Mouse (Mus musculus) cerebellum, adult 2 months (tissue): ENCODE data around the gene Nav3.

Source experiments
- CTCF ChIP-seq: fragments of 200-500 bp; IDR thresholded peaks from 2 replicates; pipeline ENCODE4 v1.5.1; 2011; ENCODE audit warnings: low read depth, mild to moderate bottlenecking, control low read depth, low read length, moderate library complexity, borderline replicate concordance; ENCODE audit not compliant: insufficient read depth
- POLR2A ChIP-seq: fragments of 200-500 bp; IDR thresholded peaks from 2 replicates; pipeline ENCODE4 v1.6.1; 2011; ENCODE audit warnings: low read length, control low read depth, borderline replicate concordance; ENCODE audit not compliant: insufficient read depth

- TF ChIP-seq CTCF = no peak
- no peak for TF ChIP-seq POLR2A
Observed at GRCm38 (mm10) chr10:110102231-110102630, 353.8 kb downstream of the Nav3 start.
